ENCODE assay signal across 8 mouse cellular contexts in genomic region chr2:20943222-20943621, GRCm38 (mm10). TPM values are rescaled to one million over a fixed set of nuclear protein-coding genes. Genes with fewer than 3 reads are reported as not detected.
DNase-seq lines count a peak whose midpoint lies in the region; ATAC-seq lines count a peak whose summit lies in the region.

No protein-coding gene starts in this region.

- H3K27ac ChIP-seq in heart, embryonic 11.5 days (ENCODE audit: low read depth, low read length): peak overlapping the region; percentile 65
- H3K27ac ChIP-seq in liver, embryonic 11.5 days (ENCODE audit: low read depth, low read length): peak overlapping the region; percentile 38; the same call in 1 of the 2 replicates
- H3K27ac ChIP-seq in neural tube, embryonic 14.5 days (ENCODE audit: low read depth, low read length): no peak overlapping the region; the same call in 1 of the 2 replicates

- no peaks in the 10 kb centered on the region for H3K36me3 ChIP-seq in heart, embryonic 11.5 days (ENCODE audit: control insufficient read depth, insufficient read depth, low read length)
- H3K36me3 ChIP-seq in liver, embryonic 11.5 days (ENCODE audit: control insufficient read depth, insufficient read depth, low read length): no peaks in the 10 kb centered on the region; the same call in 1 of the 2 replicates
- H3K36me3 ChIP-seq in neural tube, embryonic 14.5 days (ENCODE audit: control insufficient read depth, insufficient read depth, low read length): no peaks in the 10 kb centered on the region

- H3K4me2 ChIP-seq in heart, embryonic 11.5 days: peak overlapping the region; percentile 39; the same call in 1 of the 2 replicates
- H3K4me2 ChIP-seq in liver, embryonic 11.5 days: no peak overlapping the region
- H3K4me2 ChIP-seq in neural tube, embryonic 14.5 days (ENCODE audit: low read depth, low read length): no peak overlapping the region

- intact Hi-C loops in heart, postnatal 36 days (cut with DNase I): no loop called here

- no peak overlapping the region for H3K4me3 ChIP-seq in heart, embryonic 11.5 days (ENCODE audit: low read depth, low read length)
- H3K4me3 ChIP-seq in liver, embryonic 11.5 days (ENCODE audit: low read depth, low read length): no peak overlapping the region
- H3K4me3 ChIP-seq in neural tube, embryonic 14.5 days (ENCODE audit: low read depth, low read length): no peak overlapping the region

- DNase-seq in heart, adult 11 months: peak; percentile 93
- no peak for DNase-seq in heart, postnatal 36 days
- peak; percentile 56 for DNase-seq in ES-CJ7 (ENCODE audit: low read depth, low spot score)
- DNase-seq in cerebellum, adult 9-11 months: peak; percentile 66
- DNase-seq in liver, embryonic 11.5 days (ENCODE audit: low spot score): no peak
- DNase-seq in testis, postnatal 10 days (ENCODE audit: low spot score): no peak

- ATAC-seq in heart, embryonic 11.5 days (replicated peaks; ENCODE audit: insufficient number of reproducible peaks, low FRiP score, low TSS enrichment): peak; percentile 87
- ATAC-seq in liver, embryonic 11.5 days (replicated peaks; ENCODE audit: low FRiP score): peak; percentile 81
- ATAC-seq in neural tube, embryonic 14.5 days (ENCODE audit: low read depth): peak; percentile 78; the same call in 1 of the 2 replicates

- H3K4me1 ChIP-seq in heart, embryonic 11.5 days (ENCODE audit: control insufficient read depth, insufficient read depth, low read length): peaks cover 42% of the 10 kb centered on the region
- peaks cover 35% of the 10 kb centered on the region for H3K4me1 ChIP-seq in liver, embryonic 11.5 days (replicated peaks; ENCODE audit: control insufficient read depth, insufficient read depth, low read length)
- peaks cover 13% of the 10 kb centered on the region; the same call in 1 of the 2 replicates for H3K4me1 ChIP-seq in neural tube, embryonic 14.5 days (ENCODE audit: control insufficient read depth, insufficient read depth, low read length)

- H3K9me3 ChIP-seq in heart, embryonic 11.5 days (replicated peaks; ENCODE audit: control insufficient read depth, low read length): no peaks in the 10 kb centered on the region
- H3K9me3 ChIP-seq in liver, embryonic 11.5 days (ENCODE audit: control insufficient read depth, low read length): no peaks in the 10 kb centered on the region
- H3K9me3 ChIP-seq in neural tube, embryonic 14.5 days (ENCODE audit: control insufficient read depth, low read length): no peaks in the 10 kb centered on the region

- no peak overlapping the region for H3K9ac ChIP-seq in heart, embryonic 11.5 days (ENCODE audit: low read depth, low read length)
- no peak overlapping the region for H3K9ac ChIP-seq in liver, embryonic 11.5 days (ENCODE audit: low read depth, low read length)
- H3K9ac ChIP-seq in neural tube, embryonic 14.5 days (replicated peaks; ENCODE audit: low read depth, low read length): no peak overlapping the region

- 2% methylated on average over 5 of the region's 5 CpGs for WGBS in heart, embryonic 11.5 days (ENCODE audit: insufficient replicate concordance)
- WGBS in liver, embryonic 11.5 days: 4% methylated on average over 5 of the region's 5 CpGs
- 4% methylated on average over 5 of the region's 5 CpGs for WGBS in neural tube, embryonic 14.5 days

- H3K27me3 ChIP-seq in heart, embryonic 11.5 days (ENCODE audit: control insufficient read depth, insufficient read depth, low read length): no peaks in the 10 kb centered on the region
- H3K27me3 ChIP-seq in liver, embryonic 11.5 days (replicated peaks; ENCODE audit: control insufficient read depth, insufficient read depth, low read length): no peaks in the 10 kb centered on the region
- H3K27me3 ChIP-seq in neural tube, embryonic 14.5 days (ENCODE audit: control insufficient read depth, insufficient read depth, low read length): no peaks in the 10 kb centered on the region

RNA-seq across cellular contexts. Expression of gene Arhgap21, which starts 25.5 kb away (rescaled TPM):
- total RNA-seq in heart, postnatal 36 days (2021): 10 to 100 TPM; 73.4 to 85.7 TPM
- polyA plus RNA-seq in heart, embryonic 11.5 days (2014; fragmentation: Nextera tagmentation; extraction: Ambion mirVana): 19.3 and 20.4 TPM in 2 replicates
- polyA plus RNA-seq in liver, embryonic 11.5 days (2014; fragmentation: Nextera tagmentation; extraction: Ambion mirVana): 14.2 and 15.3 TPM in 2 replicates
- polyA plus RNA-seq in neural tube, embryonic 14.5 days (2014; fragmentation: Nextera tagmentation; extraction: Ambion mirVana): 47.7 and 53.4 TPM in 2 replicates

Comparison
In these comparisons a context has a peak if more than half of its experiments do, and no peak if none do; other contexts are left out.
1. DNase-seq: peak in heart, adult 11 months (single experiment), ES-CJ7 (single experiment) and cerebellum, adult 9-11 months (single experiment); none in heart, postnatal 36 days (0 of 2), liver, embryonic 11.5 days (single experiment) and testis, postnatal 10 days (single experiment).
2. Peak in every context shown above with its lines, with median percentiles within 50 percentile points of each other: ATAC-seq.